Mouse (Mus musculus) neural tube, embryonic 14.5 days (tissue): ENCODE data around the gene Skida1. TPM values are rescaled to one million over a fixed set of nuclear protein-coding genes. Genes with fewer than 3 reads are reported as not detected.

Experiments used
- ATAC-seq: fragments of 200-750 bp; cut with Nextera tagmentation; 2 replicates; pipeline ENCODE4 v1.8.0; 2017; ENCODE audit warnings: low read depth, mild to moderate bottlenecking, moderate TSS enrichment, moderate library complexity
- H3K27ac ChIP-seq: fragments of 300-500 bp; sonication (generic); 2 replicates; pipeline ENCODE4 v1.5.1; 2014; ENCODE audit warnings: low read depth, mild to moderate bottlenecking, control low read depth, low read length, moderate library complexity, mixed read lengths
- H3K27me3 ChIP-seq: fragments of 300-500 bp; sonication (generic); 2 replicates; pipeline ENCODE4 v1.6.1; 2014; ENCODE audit warnings: low read length; ENCODE audit not compliant: control insufficient read depth, insufficient read depth
- H3K36me3 ChIP-seq: fragments of 300-500 bp; sonication (generic); 2 replicates; pipeline ENCODE4 v1.6.1; 2014; ENCODE audit warnings: low read length, mixed read lengths; ENCODE audit not compliant: control insufficient read depth, insufficient read depth
- H3K4me1 ChIP-seq: fragments of 300-500 bp; sonication (generic); 2 replicates; pipeline ENCODE4 v1.6.1; 2014; ENCODE audit warnings: low read length; ENCODE audit not compliant: control insufficient read depth, insufficient read depth
- H3K4me2 ChIP-seq: fragments of 300-500 bp; sonication (generic); 2 replicates; pipeline ENCODE4 v1.6.1; 2014; ENCODE audit warnings: mild to moderate bottlenecking, low read depth, low read length, control low read depth
- H3K4me3 ChIP-seq: fragments of 300-500 bp; sonication (generic); 2 replicates; pipeline ENCODE4 v1.5.1; 2014; ENCODE audit warnings: low read depth, low read length, control low read depth, mixed read lengths
- H3K9ac ChIP-seq: fragments of 300-500 bp; sonication (generic); replicated peaks from 2 replicates; pipeline ENCODE4 v1.6.1; 2014; ENCODE audit warnings: low read depth, mild to moderate bottlenecking, control low read depth, low read length, mixed read lengths
- H3K9me3 ChIP-seq: fragments of 300-500 bp; sonication (generic); 2 replicates; pipeline ENCODE4 v1.6.1; 2016; ENCODE audit warnings: low read length; ENCODE audit not compliant: control insufficient read depth
- WGBS: fragments of 180-500 bp; shearing (Covaris S2); extraction: QIAGEN DNeasy Blood & Tissue Kit; methylation state at CpG from one replicate; pipeline ENCODE4 v1.1.7; 2014; 5-methylcytosine and 5-hydroxymethylcytosine counted together
- polyA plus RNA-seq: library from polyadenylated mRNA; unstranded; fragments of >200 nt; fragmentation: Nextera tagmentation; extraction: Ambion mirVana; gene quantifications from 2 replicates; pipeline ENCODE4 v1.2.1, GENCODE M21; 2014

Skida1 gene
- polyA plus RNA-seq, 1 experiment from 2014 or later = 3.9 TPM

DNA sequence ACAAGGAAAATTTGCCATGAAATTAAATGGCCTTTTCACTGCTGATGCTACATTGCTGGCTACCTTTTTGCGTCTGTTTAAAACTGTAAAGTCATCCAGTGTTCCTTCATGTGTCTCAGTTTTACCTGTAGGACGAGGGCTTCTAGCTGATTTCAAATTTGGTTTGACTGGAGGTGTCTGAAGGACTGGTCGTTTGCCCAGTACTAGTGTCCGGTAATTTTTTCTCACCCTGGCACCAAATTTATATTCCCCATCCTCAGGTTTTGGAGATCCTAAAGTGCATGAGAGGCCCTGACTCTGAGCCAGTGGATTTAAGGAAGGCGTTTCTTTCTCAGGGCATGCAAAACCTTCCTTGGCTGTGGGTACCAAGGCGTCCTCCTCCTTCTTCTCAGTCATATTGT is 3.1 kb downstream of the Skida1 start:
- no peak for ATAC-seq

GRCm38 (mm10) chr2:18045143-18045780 is 3.6 kb downstream of the Skida1 start:
- Histone ChIP-seq H3K4me3 (peak overlapping the region; percentile 82), H3K27me3 (no peaks in the 10 kb centered on the region), H3K4me2 (peak overlapping the region; percentile 81), H3K27ac (peak overlapping the region; percentile 99; the same call in 1 of the 2 replicates), H3K36me3 (no peaks in the 10 kb centered on the region), H3K4me1 (peaks cover 40% of the 10 kb centered on the region), H3K9ac (peak overlapping the region; percentile 99), H3K9me3 (no peaks in the 10 kb centered on the region)
- WGBS = 4% methylated on average over 7 of the region's 7 CpGs
- no peak for ATAC-seq

More for the DNA sequence above, 3.1 kb downstream of the Skida1 start:
- Histone ChIP-seq H3K9me3 (no peaks in the 10 kb centered on the region), H3K27me3 (no peaks in the 10 kb centered on the region), H3K36me3 (no peaks in the 10 kb centered on the region), H3K4me2 (peak overlapping the region; percentile 81), H3K4me1 (peaks cover 36% of the 10 kb centered on the region), H3K4me3 (peak overlapping the region; percentile 82), H3K9ac (peak overlapping the region; percentile 99), H3K27ac (peak overlapping the region; percentile 99)
- whole genome bisulfite sequencing = 2% methylated on average over 6 of the region's 6 CpGs

- Histone ChIP-seq H3K9me3 (no peaks in the 10 kb centered on the region), H3K4me3 (peak overlapping the region; percentile 21), H3K4me2 (peak overlapping the region; percentile 61), H3K36me3 (no peaks in the 10 kb centered on the region), H3K9ac (peak overlapping the region; percentile 57), H3K27me3 (no peaks in the 10 kb centered on the region), H3K27ac (peak overlapping the region; percentile 68), H3K4me1 (peaks cover 41% of the 10 kb centered on the region)
- WGBS = 7% methylated on average over 14 of the region's 14 CpGs
- peak; percentile 39 for ATAC-seq
Observed at GRCm38 (mm10) chr2:18041199-18041885, 7.5 kb downstream of the Skida1 start.

GRCm38 (mm10) chr2:18040347-18041160 is 8.3 kb downstream of the Skida1 start:
- WGBS = 8% methylated on average over 27 of the region's 27 CpGs
- H3K27me3 ChIP-seq = no peaks in the 10 kb centered on the region
- H3K27ac ChIP-seq = peak overlapping the region; percentile 68
- peak overlapping the region; percentile 21 for H3K4me3 ChIP-seq
- peaks cover 41% of the 10 kb centered on the region for H3K4me1 ChIP-seq
- no peaks in the 10 kb centered on the region for H3K9me3 ChIP-seq
- peak overlapping the region; percentile 61 for H3K4me2 ChIP-seq
- peak; percentile 38 for ATAC-seq
- peak overlapping the region; percentile 63 for H3K9ac ChIP-seq
- no peaks in the 10 kb centered on the region for H3K36me3 ChIP-seq

GRCm38 (mm10) chr2:18039566-18040290 is 9.1 kb downstream of the Skida1 start:
- no peaks in the 10 kb centered on the region for H3K9me3 ChIP-seq
- H3K9ac ChIP-seq = peak overlapping the region; percentile 63
- 2% methylated on average over 46 of the region's 46 CpGs for WGBS
- ATAC-seq = peak; percentile 65
- H3K36me3 ChIP-seq = no peaks in the 10 kb centered on the region
- H3K4me3 ChIP-seq = peak overlapping the region; percentile 24
- H3K27ac ChIP-seq = peak overlapping the region; percentile 52; the same call in 1 of the 2 replicates
- peak overlapping the region; percentile 61 for H3K4me2 ChIP-seq
- no peaks in the 10 kb centered on the region for H3K27me3 ChIP-seq
- H3K4me1 ChIP-seq = peaks cover 41% of the 10 kb centered on the region

- no peak overlapping the region for H3K4me3 ChIP-seq
- H3K9ac ChIP-seq = peak overlapping the region; percentile 63
- peak overlapping the region; percentile 23; the same call in 1 of the 2 replicates for H3K27ac ChIP-seq
- no peaks in the 10 kb centered on the region for H3K9me3 ChIP-seq
- ATAC-seq = peak; percentile 27; the same call in 1 of the 2 replicates
- 27% methylated on average over 10 of the region's 10 CpGs for WGBS
- H3K4me1 ChIP-seq = peaks cover 41% of the 10 kb centered on the region
- H3K27me3 ChIP-seq = no peaks in the 10 kb centered on the region
- peak overlapping the region; percentile 61 for H3K4me2 ChIP-seq
- no peaks in the 10 kb centered on the region for H3K36me3 ChIP-seq
Observed at GRCm38 (mm10) chr2:18038895-18039371, 9.9 kb downstream of the Skida1 start.

DNA sequence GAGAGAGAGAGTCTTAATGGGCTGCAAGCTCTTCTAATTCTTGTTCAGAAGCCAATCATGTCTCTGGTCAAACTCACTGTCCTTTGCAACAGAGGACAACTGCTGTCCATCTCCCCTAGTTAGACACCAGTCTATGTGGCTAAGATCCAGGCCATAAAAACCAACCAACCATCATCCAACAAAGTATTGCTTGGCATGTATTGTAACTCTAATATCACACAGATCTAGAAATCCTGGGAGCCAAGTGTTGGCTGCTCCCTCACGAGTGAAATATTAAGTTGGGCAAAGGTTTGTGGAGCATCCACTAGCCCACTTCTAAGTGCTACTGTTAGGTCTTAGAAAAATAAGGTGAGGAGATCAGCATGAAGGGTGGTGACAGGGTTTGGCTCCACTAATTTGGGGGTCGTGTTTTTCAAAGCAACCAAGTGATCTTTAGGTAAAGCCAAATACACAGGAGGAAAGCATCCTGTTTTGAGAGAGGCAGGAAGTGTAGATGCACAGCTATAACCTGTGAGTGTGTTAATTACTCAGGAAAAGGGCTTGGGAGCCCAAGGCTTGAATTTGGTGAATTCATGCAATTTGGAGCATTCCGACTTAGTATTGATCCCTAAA is 10.6 kb downstream of the Skida1 start:
- no peaks in the 10 kb centered on the region for H3K27me3 ChIP-seq
- no peaks in the 10 kb centered on the region for H3K9me3 ChIP-seq
- no peak overlapping the region for H3K9ac ChIP-seq
- ATAC-seq = no peak
- peaks cover 45% of the 10 kb centered on the region for H3K4me1 ChIP-seq
- no peak overlapping the region for H3K27ac ChIP-seq
- H3K36me3 ChIP-seq = no peaks in the 10 kb centered on the region
- no peak overlapping the region for H3K4me3 ChIP-seq
- 0 out of 2 replicates have a peak overlapping the region, but pooled peaks have one; percentile 3 for H3K4me2 ChIP-seq
- 48% methylated on average over 3 of the region's 3 CpGs for WGBS

GRCm38 (mm10) chr2:18037491-18037890 is 11.4 kb downstream of the Skida1 start, which contains the start of gene A930004D18Rik:
TSS of gene A930004D18Rik (minus strand) at chr2:18037737.
- Histone ChIP-seq H3K9me3 (no peaks in the 10 kb centered on the region), H3K4me3 (no peak within 1 kb of the TSS), H3K27me3 (no peaks in the 10 kb centered on the region), H3K27ac (no peak within 1 kb of the TSS), H3K36me3 (no peaks in the 10 kb centered on the region), H3K9ac (no peak within 1 kb of the TSS), H3K4me2 (0 out of 2 replicates have a peak within 1 kb of the TSS, but pooled peaks have one; percentile 3), H3K4me1 (peaks cover 45% of the 10 kb centered on the region)
- 87% methylated on average over 2 of the region's 2 CpGs for WGBS
- ATAC-seq = no peak
